Mouse (Mus musculus) gastrocnemius, adult 8-10 months (tissue): ENCODE data around the gene Ccdc158. TPM values are rescaled to one million over a fixed set of nuclear protein-coding genes. Genes with fewer than 3 reads are reported as not detected.
A peak's percentile ranks its signal among the peaks of the same experiment; 100 is the strongest.

Source experiments
- DNase-seq, 2 experiments: peaks; one replicate each; pipeline ENCODE4 v3.0.0; 2022; ENCODE audit warnings: low spot score in 2 of 2
- total RNA-seq, 4 experiments: library from RNA; stranded (reverse); gene quantifications; 2 replicates each; pipeline ENCODE4 v1.2.4; 2022

Ccdc158 gene
- total RNA-seq, 4 experiments from 2014 or later, result 0.43 to 1.4 (median 0.86) TPM

DNA sequence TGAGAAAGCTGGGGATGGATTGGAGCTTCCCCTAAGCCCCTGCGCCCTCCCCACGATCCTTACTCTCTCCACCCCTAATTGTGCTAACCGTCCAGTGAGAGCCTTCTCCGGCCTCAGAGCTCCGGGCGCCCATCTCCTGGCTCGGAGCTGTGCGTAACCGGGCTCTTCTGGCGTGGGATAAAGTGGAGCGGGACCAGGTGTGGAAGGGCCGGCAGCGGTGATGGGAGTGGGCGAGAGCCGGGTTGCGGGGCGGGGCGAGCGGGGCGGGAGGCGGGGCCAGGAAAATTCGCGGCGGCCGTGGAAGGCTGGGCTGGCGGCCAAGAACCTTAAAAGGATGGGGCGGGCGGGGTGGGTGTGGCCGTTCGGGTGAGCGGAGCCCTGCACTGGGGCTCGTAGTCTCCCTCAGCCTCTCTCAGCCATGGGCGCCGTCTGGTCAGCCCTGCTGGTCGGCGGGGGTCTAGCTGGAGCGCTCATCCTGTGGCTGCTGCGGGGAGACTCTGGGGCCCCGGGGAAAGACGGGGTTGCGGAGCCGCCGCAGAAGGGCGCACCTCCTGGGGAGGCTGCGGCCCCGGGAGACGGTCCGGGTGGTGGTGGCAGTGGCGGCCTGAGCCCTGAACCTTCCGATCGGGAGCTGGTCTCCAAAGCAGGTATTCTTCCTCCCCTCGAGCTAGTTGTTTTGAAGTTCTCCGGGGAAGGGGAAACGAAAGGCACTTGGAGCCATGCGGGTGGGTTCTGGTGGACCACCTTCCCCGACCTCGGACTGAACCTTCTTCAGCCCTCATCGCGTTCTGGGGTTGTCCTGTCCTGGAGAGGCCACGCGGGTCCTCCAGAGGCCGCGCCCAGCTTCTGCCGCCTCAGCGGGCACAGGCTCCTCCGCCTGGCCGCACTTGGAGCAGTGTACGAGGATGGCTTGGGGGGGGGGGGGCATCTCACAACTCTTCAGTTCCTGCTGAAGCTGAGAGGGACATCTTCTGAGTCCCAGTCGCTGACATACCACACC lies 72.1 kb downstream of the Ccdc158 start, which contains the start of gene Stbd1:
Gene Stbd1, plus strand, starts transcription at position 351 of the 1,000 bp plus-strand sequence.
- DNase-seq, result peak; percentile 13 to 47

DNA sequence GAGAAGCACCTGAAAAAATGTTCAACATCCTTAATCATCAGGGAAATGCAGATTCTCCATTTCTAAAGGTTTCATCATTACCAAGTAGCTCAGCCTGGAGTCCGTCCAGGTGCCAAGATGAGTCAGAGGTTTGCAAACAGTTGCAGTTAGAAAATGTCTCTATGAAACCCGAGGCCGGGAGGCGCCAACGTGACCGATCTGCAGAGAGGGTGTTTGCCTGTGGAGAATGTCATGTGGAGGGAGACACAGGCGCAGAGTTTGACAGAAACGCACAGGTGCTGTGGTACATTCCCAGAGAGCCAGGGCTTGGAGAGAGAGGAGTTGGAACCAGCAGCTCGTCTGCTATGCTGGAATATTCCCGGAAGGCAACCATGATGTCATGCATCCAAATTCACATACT lies 76.0 kb downstream of the Ccdc158 start:
- DNase-seq, result peak; percentile 59 to 83

DNA sequence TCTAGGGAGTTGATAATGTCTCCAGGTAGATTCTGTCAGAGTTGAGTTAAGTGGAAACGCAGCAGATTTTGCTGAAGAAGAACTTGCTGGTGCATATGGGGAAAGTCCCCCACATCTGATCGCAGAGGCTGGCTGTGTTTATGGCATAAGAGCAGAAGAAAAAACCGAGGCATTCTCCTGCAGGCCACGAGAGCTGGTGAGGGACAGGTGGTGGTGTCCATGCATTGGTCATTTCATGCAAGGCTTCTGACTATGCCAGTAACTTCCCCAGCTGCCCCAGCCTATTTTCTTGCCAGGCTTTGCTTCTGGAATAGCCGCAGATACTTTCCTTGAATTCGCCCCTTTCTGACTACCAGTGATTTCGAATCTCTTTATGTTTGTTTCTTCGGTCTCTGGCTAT lies 78.2 kb downstream of the Ccdc158 start:
- DNase-seq, result no peak

DNA sequence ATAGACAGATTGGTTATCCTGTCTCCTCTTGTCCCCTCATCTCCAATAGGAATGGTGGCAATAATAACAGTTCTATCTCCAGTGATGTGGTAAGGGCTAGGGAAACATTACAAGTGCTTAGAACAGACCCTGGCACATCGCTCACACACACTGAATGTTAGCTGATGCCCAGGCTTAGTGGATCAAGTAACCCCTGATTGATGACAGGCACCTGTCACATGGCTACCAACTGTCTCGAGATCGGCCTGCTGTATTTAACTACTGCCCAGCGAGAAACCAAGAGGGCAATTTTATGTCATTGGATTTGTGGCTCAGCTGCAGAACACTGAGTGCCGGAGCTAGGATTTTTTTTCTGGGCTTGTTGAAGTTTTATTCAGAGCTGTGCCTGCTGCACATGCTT lies 80.0 kb downstream of the Ccdc158 start:
- peak; percentile 17 to 43 for DNase-seq

DNA sequence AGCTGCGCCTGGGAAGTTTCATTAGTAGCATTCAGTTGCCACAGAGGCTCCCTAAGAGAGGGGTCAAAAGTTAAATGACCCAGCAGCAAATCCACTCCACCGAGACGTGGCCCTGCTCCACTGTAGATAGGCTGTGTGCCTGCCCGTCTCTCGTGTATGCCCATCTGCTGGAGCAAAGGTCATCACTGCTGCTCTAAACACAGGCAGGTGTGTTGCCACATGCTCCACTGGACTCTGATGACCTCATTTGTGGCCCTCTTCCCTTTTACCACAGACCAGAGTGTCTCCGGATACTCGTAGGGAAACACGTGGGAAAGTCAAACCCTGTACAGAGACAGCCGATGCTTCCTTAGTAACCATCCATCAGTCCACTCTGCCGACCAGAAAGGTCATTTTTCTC lies 89.1 kb downstream of the Ccdc158 start:
- no peak for DNase-seq

DNA sequence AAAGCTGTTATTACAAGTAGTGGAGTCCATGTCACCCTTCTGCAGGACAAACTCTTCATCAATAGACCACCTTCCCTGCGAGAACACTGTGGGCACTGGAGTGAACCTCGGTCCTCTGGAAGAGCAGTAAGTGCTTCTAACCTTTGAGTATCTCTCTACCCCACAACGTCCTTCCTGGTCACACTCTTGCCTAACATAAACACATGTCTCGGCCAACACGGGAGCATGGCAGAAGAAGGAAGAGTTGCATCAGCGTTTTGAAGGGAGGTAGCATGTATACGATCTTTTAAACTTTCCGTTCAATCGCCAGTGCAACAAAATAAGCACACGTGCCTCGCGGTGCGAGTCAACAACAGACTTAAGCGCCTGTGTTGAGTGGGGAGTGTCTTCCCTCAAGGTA lies 95.5 kb downstream of the Ccdc158 start:
- DNase-seq, result no peak

DNA sequence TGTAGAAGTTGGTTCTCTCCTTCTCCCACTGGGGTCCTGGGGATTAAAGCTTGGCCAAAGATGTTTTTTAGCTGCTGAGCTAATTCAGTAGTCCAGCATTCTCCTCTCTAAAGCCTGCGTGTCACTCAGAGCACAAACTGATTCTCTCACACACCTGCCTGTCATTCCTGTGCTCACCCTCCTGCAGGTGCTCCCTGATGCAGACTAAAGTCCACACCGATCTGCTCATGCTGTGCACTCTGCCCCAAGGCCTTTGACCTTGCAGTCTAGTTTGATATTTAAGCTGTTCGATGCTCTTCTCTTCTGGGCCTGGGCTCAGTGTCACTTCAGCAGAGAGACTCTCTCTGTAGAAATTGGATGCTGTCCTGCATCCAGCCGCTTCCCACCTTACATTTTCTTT lies 103.8 kb downstream of the Ccdc158 start:
- DNase-seq, result no peak

DNA sequence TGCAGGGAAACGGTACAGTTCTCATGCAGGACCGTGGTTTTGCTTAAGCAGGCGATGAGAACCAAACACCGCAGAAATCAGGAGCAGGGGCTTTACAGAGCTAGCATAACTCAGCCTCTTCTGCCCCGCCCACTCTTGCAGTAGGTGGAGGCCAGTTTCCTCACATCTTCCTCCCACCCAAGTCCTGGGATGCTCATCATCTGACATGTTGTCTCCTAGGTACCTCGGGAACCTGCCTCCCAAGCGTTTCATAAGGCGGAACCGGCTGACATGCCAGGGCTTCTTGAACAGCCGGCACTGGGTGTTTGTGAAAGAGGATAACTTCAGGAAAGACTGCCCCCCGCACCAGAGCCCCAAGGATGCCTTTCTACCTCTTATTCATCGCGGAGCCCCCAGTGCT lies 113.1 kb downstream of the Ccdc158 start:
- DNase-seq, result no peak

DNA sequence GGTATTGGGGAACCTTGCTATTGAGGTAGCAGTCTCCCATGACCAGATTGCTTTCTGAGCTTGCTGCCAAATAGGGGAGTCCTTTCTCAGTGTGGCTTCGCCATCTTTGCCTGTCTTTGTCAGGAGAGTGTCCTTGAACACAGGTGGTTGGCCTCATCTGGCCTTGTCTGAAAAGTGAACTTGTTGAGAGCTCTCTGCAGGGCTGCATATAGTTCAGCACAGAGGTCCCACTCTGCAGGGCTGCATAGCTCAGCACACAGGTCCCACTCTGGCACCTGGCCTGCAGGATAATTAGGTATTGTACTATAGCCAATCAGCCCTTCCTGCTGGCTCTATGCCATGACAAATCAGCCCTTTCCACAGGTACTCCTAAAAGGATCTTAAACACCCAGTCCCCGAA lies 114.9 kb downstream of the Ccdc158 start:
- DNase-seq, result no peak

Other genes starting within 250 kb of the Ccdc158 start
- gene Nup54, start 240.1 kb downstream of the Ccdc158 start, total RNA-seq, result 10 to 100 TPM in 3 of 4 experiments, 1 to 10 TPM in 1; 9.5 to 13.5 (median 10.8) TPM
- 10 to 100 TPM; 72.4 to 89.7 (median 80.3) TPM for gene Scarb2, start 168.4 kb downstream of the Ccdc158 start, total RNA-seq
- not detected for gene Fam47e, start 120.2 kb downstream of the Ccdc158 start, total RNA-seq
- gene Stbd1, start 72.2 kb downstream of the Ccdc158 start, total RNA-seq, result 10 to 100 TPM; 35.7 to 80.7 (median 50.1) TPM
- 1 to 10 TPM in 1 of 4 experiments, under 1 TPM in 3; 0.29 to 1.0 (median 0.81) TPM for gene Shroom3, start 8.2 kb upstream of the Ccdc158 start, total RNA-seq